Mouse (Mus musculus): ENCODE results near the gene Papss1.

Gene Papss1

GRCm38 (mm10) chr3:131581096-131581495 lies 16.5 kb downstream of the Papss1 start:
- in situ Hi-C loops (cut with MboI, MseI) = no loop called here

- in situ Hi-C loops (cut with MboI, MseI) = no loop called here
Observed at GRCm38 (mm10) chr3:131586818-131587217, 22.2 kb downstream of the Papss1 start.

GRCm38 (mm10) chr3:131587959-131588358 lies 23.4 kb downstream of the Papss1 start:
- in situ Hi-C loops (cut with MboI, MseI) = no loop called here

- in situ Hi-C loops (cut with MboI, MseI) = no loop called here
Observed at GRCm38 (mm10) chr3:131593143-131593798, 28.7 kb downstream of the Papss1 start.

GRCm38 (mm10) chr3:131594361-131594760 lies 29.8 kb downstream of the Papss1 start:
- in situ Hi-C loops (cut with MboI, MseI) = no loop called here

GRCm38 (mm10) chr3:131595546-131596245 lies 31.1 kb downstream of the Papss1 start:
- in situ Hi-C loops (cut with MboI, MseI) = no loop called here

GRCm38 (mm10) chr3:131600726-131601125 lies 36.2 kb downstream of the Papss1 start:
- in situ Hi-C loops (cut with MboI, MseI) = loop anchor here (10.0 kb wide), 1 partner anchor 1254 kb away; no protein-coding TSS in a partner anchor

DNA sequence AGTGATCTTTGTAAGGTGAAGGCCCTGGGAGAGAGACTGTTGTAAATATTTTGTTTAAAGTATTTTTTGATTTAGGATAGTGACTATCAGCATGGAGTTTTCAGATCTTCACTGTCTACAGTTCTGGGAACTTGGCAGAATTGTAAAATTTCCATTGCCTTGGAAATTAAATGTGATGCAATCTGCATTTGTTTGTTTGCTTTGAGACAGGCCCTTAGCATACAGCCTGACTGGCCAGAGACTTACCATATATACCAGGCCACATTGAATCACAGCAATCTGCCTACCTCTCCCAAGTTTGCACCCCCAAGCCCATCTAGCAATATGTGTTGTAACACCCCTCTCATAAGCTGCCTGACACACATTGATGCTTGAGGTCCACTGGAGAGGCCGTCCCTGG lies 36.8 kb downstream of the Papss1 start:
- in situ Hi-C loops (cut with MboI, MseI) = loop anchor here (10.0 kb wide), 1 partner anchor 1253 kb away; no protein-coding TSS in a partner anchor

DNA sequence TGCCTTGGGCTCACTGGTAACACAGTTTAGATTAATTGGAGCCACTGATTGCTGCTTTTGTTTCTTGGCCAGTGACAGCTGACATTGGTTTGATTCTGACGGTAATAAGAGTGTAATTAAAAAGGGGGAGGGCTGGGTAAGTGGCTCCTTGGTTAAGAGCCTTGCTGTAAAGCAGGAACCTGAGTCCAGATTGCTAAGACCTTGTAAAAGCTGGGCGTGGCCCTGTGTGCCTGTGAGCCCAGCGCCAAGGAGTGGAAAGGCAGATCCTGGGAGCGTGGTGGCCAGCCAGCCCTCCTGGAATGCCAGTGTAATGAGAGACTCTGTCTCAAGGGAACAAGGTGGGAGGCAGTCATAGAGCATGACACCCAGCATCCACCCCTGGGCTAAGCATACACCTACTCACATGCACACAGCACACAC lies 38.4 kb downstream of the Papss1 start:
- in situ Hi-C loops (cut with MboI, MseI) = loop anchor here (10.0 kb wide), 1 partner anchor 1252 kb away; no protein-coding TSS in a partner anchor

DNA sequence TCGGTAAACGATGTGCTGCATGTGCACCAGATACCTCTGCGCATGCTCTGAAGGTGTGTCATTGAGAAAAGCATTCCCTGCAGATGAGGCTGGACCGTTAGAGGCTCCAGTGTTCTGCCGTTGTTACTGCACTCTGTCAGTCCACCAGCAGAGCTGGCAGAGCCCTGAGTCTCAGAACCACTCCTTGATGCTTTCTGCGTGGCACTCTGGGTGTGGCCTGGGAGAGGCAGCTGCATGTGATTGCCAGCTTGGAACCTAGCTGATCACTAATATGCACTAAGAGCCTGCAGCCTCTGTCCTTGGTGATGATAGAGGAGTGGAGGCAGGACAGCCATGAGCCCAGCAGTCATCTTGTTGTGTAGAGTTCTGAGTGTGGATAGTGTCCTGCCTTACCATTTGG lies 43.5 kb downstream of the Papss1 start:
- in situ Hi-C loops (cut with MboI, MseI) = loop anchor here (10.0 kb wide), 1 partner anchor 1247 kb away; no protein-coding TSS in a partner anchor

DNA sequence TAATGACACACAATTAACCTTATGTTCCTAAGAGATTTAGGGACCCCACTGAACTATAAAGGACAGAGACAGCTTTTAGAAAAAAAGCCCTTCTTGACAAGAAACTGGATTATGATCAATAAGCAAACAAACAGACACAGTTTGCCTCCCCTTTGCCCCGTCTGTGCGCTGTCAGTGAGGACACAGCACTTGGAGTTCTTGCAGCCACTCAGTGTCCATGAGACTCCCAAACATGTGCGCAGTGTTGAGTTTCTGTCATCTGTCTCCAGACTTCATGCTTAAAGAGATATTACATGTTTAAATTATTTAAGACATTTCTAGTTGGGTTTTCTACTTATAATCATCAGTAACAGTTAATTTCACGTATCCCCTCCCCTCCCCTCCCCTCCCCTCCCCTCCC lies 45.1 kb downstream of the Papss1 start:
- in situ Hi-C loops (cut with MboI, MseI) = loop anchor here (10.0 kb wide), 1 partner anchor 1245 kb away; no protein-coding TSS in a partner anchor

- in situ Hi-C loops (cut with MboI, MseI) = no loop called here
Observed at GRCm38 (mm10) chr3:131610595-131610994, 46.0 kb downstream of the Papss1 start.

- in situ Hi-C loops (cut with MboI, MseI) = no loop called here
Observed at GRCm38 (mm10) chr3:131612847-131613246, 48.3 kb downstream of the Papss1 start.

- in situ Hi-C loops (cut with MboI, MseI) = no loop called here
Observed at GRCm38 (mm10) chr3:131614056-131614455, 49.5 kb downstream of the Papss1 start.

DNA sequence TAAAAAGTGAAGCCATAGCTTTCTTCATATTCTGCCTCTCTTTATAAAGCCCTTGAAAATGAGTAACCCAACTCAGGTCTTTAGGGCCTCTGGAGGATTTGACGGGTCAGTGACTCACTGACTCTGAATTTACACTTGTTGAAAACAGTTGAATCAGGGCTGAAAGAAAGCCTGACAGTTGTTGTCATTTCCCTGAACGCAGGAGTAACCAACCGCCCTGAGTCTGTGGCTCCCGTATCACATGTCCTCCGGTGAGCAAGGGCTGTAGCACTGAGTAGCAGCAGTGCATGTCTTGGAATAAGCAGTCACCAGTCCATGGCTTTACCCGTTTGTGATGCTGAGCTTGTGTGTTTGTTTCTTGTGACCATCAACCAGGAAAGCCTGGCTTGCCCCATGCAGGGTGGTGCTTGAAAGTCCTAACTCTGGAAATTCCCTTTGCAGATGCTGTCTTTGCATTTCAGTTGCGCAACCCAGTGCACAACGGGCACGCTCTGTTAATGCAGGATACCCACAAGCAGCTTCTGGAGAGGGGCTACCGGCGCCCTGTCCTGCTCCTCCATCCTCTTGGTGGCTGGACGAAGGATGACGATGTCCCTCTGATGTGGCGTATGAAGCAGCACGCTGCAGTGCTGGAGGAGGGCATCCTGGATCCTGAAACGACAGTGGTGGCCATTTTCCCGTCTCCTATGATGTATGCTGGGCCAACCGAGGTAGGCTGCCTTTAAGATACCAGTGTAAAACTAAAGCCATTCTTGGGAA lies 54.2 kb downstream of the Papss1 start:
- in situ Hi-C loops (cut with MboI, MseI) = no loop called here

GRCm38 (mm10) chr3:131623208-131623607 lies 58.6 kb downstream of the Papss1 start:
- in situ Hi-C loops (cut with MboI, MseI) = no loop called here

DNA sequence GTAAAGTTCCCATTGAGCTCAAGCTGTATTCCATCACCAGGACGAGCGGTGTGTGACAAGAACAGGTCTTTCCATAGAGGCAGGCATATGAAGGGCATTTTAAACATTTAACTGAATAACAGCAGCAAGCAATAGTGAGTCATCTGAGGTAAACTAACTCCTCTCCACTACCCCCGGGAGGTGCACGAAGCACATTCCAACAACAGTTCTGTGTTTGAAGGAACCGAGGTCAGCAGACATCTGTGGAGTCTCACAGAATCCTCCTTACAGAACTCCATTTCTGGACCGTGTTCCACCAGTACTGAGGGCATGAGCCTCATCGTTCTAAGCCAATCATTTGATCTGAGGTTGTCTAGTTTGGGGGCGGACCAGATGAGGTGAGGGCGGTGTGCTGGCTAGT lies 59.5 kb downstream of the Papss1 start:
- in situ Hi-C loops (cut with MboI, MseI) = no loop called here

DNA sequence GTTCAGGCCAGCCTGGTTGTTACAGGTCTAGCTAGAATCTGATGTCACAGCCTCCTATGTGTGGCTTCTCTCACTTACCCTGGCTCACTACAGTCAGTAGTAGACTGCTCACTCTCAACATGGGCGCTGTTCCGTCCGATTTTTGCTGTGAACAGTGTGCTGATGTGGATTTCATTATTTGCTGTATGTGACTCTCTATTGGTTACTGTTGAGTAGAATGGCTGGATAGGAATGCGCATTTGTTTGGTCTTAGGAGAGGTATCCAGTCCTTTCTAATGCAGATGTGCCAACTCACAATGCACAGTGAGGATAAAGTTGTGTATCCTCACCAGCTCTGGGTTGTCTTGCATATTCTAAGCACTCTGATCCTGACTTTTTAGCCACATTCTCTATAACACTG lies 62.9 kb downstream of the Papss1 start:
- in situ Hi-C loops (cut with MboI, MseI) = no loop called here

- in situ Hi-C loops (cut with MboI, MseI) = no loop called here
Observed at GRCm38 (mm10) chr3:131628265-131628664, 63.7 kb downstream of the Papss1 start.

DNA sequence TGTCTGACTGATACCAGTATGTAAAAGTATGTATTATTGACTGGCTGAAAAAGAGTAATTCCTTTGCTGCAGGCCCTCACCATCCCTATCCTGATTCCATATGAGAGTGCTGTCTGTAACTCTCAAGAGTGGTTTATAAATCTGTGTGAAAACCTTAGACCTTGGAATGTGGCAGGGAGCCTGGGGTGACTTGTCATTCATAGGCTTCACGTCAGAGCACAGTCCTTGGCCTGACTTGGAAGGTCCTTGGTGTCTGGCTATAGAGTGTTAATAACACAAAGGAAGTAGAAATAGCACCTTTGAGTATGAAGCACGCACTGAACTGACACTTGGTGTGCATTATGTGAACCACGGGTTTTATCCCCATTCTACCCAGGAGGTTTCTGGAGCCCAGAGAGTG lies 64.4 kb downstream of the Papss1 start:
- in situ Hi-C loops (cut with MboI, MseI) = no loop called here

DNA sequence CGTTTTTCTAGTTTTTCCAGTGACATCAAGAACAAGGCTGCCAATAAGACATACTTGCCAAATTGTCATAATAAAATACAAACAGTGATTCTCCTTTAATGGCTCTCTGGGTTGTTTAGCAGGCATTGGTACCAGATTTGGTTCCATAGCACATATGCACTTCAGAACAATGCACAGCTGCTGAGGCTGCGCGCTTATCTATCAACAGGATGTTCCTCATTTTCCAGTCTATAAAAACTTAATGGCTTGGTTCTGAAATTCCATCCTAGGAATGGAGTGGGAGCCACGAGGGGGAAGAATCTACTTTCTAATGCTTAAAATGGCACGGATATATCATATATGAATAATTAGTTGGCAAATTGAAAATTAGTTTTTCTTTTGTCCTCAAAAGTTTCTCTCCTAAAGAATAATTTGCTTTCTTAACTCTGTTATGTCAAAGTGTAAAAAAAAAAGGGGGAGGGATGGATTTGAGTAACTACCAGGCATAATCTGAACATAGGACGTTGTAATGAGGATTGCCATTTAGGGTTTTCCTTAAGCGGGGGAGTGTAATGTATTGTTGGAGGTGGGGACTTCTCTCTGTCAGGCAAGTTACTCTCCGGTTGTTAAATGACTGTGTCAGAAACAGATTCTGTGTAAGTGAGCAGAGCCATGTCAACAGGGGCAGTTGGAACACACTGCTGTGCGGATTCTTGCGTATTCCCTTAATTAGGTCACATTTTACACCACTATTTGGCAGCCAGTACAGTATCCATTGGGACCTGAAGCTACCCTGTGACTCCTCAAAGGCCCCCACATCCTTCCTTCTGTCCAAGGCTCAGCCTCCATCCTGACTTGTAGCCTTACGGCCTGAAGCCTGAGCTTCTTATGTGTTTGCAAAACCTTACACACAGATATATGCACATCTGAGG lies 66.1 kb downstream of the Papss1 start:
- in situ Hi-C loops (cut with MboI, MseI) = no loop called here
